Mouse (Mus musculus): ENCODE results near the gene R3hdm2. TPM values are rescaled to one million over a fixed set of nuclear protein-coding genes. Genes with fewer than 3 reads are reported as not detected.

Gene R3hdm2
- polyA plus RNA-seq, 1 experiment from 2014 or later = 19.0 TPM

- ATAC-seq = no peak
- Histone ChIP-seq H3K9ac (peak overlapping the region; percentile 28; the same call in 1 of the 2 replicates), H3K4me1 (peaks cover 94% of the 10 kb centered on the region), H3K4me2 (peak overlapping the region; percentile 81), H3K27me3 (replicated peaks) (peaks cover 68% of the 10 kb centered on the region), H3K36me3 (peaks cover 42% of the 10 kb centered on the region), H3K4me3 (0 out of 2 replicates have a peak overlapping the region, but pooled peaks have one; percentile 11), H3K9me3 (replicated peaks) (no peaks in the 10 kb centered on the region), H3K27ac (peak overlapping the region; percentile 27; the same call in 1 of the 2 replicates)
- 30% methylated on average over 8 of the region's 8 CpGs for WGBS (ENCODE audit: insufficient replicate concordance)
These were observed 135.9 kb downstream of the R3hdm2 start for GRCm38 (mm10) chr10:127515983-127516459.

GRCm38 (mm10) chr10:127516576-127517260 lies 136.6 kb downstream of the R3hdm2 start:
- no peaks in the 10 kb centered on the region for H3K9me3 ChIP-seq (replicated peaks)
- H3K4me1 ChIP-seq = peaks cover 96% of the 10 kb centered on the region
- 22% methylated on average over 30 of the region's 30 CpGs for whole genome bisulfite sequencing (ENCODE audit: insufficient replicate concordance)
- peak overlapping the region; percentile 11; the same call in 1 of the 2 replicates for H3K4me3 ChIP-seq
- peaks cover 61% of the 10 kb centered on the region for H3K27me3 ChIP-seq (replicated peaks)
- H3K27ac ChIP-seq = peak overlapping the region; percentile 27; the same call in 1 of the 2 replicates
- H3K4me2 ChIP-seq = peak overlapping the region; percentile 81
- H3K36me3 ChIP-seq = peaks cover 42% of the 10 kb centered on the region
- ATAC-seq = peak; percentile 36
- peak overlapping the region; percentile 49 for H3K9ac ChIP-seq

GRCm38 (mm10) chr10:127517941-127518340 lies 137.8 kb downstream of the R3hdm2 start:
- WGBS (ENCODE audit: insufficient replicate concordance) = 88% methylated on average over 22 of the region's 22 CpGs
- Histone ChIP-seq H3K4me1 (peaks cover 90% of the 10 kb centered on the region), H3K4me3 (no peak overlapping the region), H3K4me2 (no peak overlapping the region), H3K9ac (no peak overlapping the region), H3K27ac (no peak overlapping the region), H3K9me3 (replicated peaks) (no peaks in the 10 kb centered on the region), H3K27me3 (replicated peaks) (peaks cover 52% of the 10 kb centered on the region), H3K36me3 (peaks cover 42% of the 10 kb centered on the region)
- ATAC-seq = no peak

GRCm38 (mm10) chr10:127519041-127519701 lies 139.0 kb downstream of the R3hdm2 start:
- Histone ChIP-seq H3K27me3 (replicated peaks) (peaks cover 52% of the 10 kb centered on the region), H3K27ac (no peak overlapping the region), H3K9ac (no peak overlapping the region), H3K4me3 (no peak overlapping the region), H3K9me3 (replicated peaks) (no peaks in the 10 kb centered on the region), H3K4me1 (peaks cover 78% of the 10 kb centered on the region), H3K36me3 (peaks cover 42% of the 10 kb centered on the region), H3K4me2 (no peak overlapping the region)
- 92% methylated on average over 26 of the region's 26 CpGs for WGBS (ENCODE audit: insufficient replicate concordance)
- ATAC-seq = no peak

GRCm38 (mm10) chr10:127519903-127520713 lies 140.0 kb downstream of the R3hdm2 start:
- Histone ChIP-seq H3K9ac (peak overlapping the region; percentile 82; the same call in 1 of the 2 replicates), H3K4me3 (peak overlapping the region; percentile 70), H3K27me3 (replicated peaks) (peaks cover 52% of the 10 kb centered on the region), H3K4me2 (peak overlapping the region; percentile 89), H3K4me1 (peaks cover 73% of the 10 kb centered on the region), H3K36me3 (peaks cover 42% of the 10 kb centered on the region), H3K9me3 (replicated peaks) (no peaks in the 10 kb centered on the region), H3K27ac (no peak overlapping the region)
- ATAC-seq = no peak
- 79% methylated on average over 37 of the region's 37 CpGs for WGBS (ENCODE audit: insufficient replicate concordance)

GRCm38 (mm10) chr10:127520714-127521357 lies 140.7 kb downstream of the R3hdm2 start:
- 0 out of 2 replicates have a peak, but pooled peaks have one; percentile 1 for ATAC-seq
- peaks cover 52% of the 10 kb centered on the region for H3K27me3 ChIP-seq (replicated peaks)
- 65% methylated on average over 20 of the region's 20 CpGs for WGBS (ENCODE audit: insufficient replicate concordance)
- H3K9me3 ChIP-seq (replicated peaks) = no peaks in the 10 kb centered on the region
- H3K4me1 ChIP-seq = peaks cover 70% of the 10 kb centered on the region
- peak overlapping the region; percentile 82 for H3K9ac ChIP-seq
- H3K27ac ChIP-seq = peak overlapping the region; percentile 85
- peak overlapping the region; percentile 89 for H3K4me2 ChIP-seq
- H3K36me3 ChIP-seq = peaks cover 42% of the 10 kb centered on the region
- peak overlapping the region; percentile 70 for H3K4me3 ChIP-seq

GRCm38 (mm10) chr10:127521611-127522080 lies 141.5 kb downstream of the R3hdm2 start:
- H3K27me3 ChIP-seq (replicated peaks) = peaks cover 54% of the 10 kb centered on the region
- H3K4me2 ChIP-seq = peak overlapping the region; percentile 89
- 2% methylated on average over 12 of the region's 12 CpGs for WGBS (ENCODE audit: insufficient replicate concordance)
- H3K9ac ChIP-seq = peak overlapping the region; percentile 82
- H3K4me3 ChIP-seq = peak overlapping the region; percentile 70
- peaks cover 70% of the 10 kb centered on the region for H3K4me1 ChIP-seq
- H3K27ac ChIP-seq = peak overlapping the region; percentile 85
- no peaks in the 10 kb centered on the region for H3K9me3 ChIP-seq (replicated peaks)
- ATAC-seq = peak; percentile 72
- H3K36me3 ChIP-seq = peaks cover 42% of the 10 kb centered on the region

GRCm38 (mm10) chr10:127522088-127522581 lies 142.0 kb downstream of the R3hdm2 start, which contains the start of gene Shmt2:
TSS of gene Shmt2 (minus strand) at chr10:127522444.
- Histone ChIP-seq H3K36me3 (peaks cover 38% of the 10 kb centered on the region), H3K9me3 (replicated peaks) (no peaks in the 10 kb centered on the region), H3K27me3 (replicated peaks) (peaks cover 55% of the 10 kb centered on the region), H3K4me3 (peak within 1 kb of the TSS; percentile 70), H3K27ac (peak within 1 kb of the TSS; percentile 85), H3K4me1 (peaks cover 70% of the 10 kb centered on the region), H3K4me2 (peak within 1 kb of the TSS; percentile 89), H3K9ac (peak within 1 kb of the TSS; percentile 82)
- WGBS (ENCODE audit: insufficient replicate concordance) = under 1% methylated on average over 21 of the region's 21 CpGs
- ATAC-seq = peak; percentile 64

GRCm38 (mm10) chr10:127524646-127525255 lies 144.6 kb downstream of the R3hdm2 start:
- no peak overlapping the region for H3K4me2 ChIP-seq
- peaks cover 46% of the 10 kb centered on the region for H3K4me1 ChIP-seq
- H3K36me3 ChIP-seq = peaks cover 12% of the 10 kb centered on the region
- 5% methylated on average over 23 of the region's 23 CpGs for WGBS (ENCODE audit: insufficient replicate concordance)
- H3K4me3 ChIP-seq = no peak overlapping the region
- peaks cover 71% of the 10 kb centered on the region for H3K27me3 ChIP-seq (replicated peaks)
- H3K9ac ChIP-seq = no peak overlapping the region
- no peak for ATAC-seq
- H3K27ac ChIP-seq = no peak overlapping the region
- H3K9me3 ChIP-seq (replicated peaks) = no peaks in the 10 kb centered on the region

GRCm38 (mm10) chr10:127526048-127526447 lies 145.9 kb downstream of the R3hdm2 start:
- ATAC-seq = no peak
- H3K9ac ChIP-seq = no peak overlapping the region
- peaks cover 38% of the 10 kb centered on the region for H3K4me1 ChIP-seq
- H3K36me3 ChIP-seq = no peaks in the 10 kb centered on the region
- peak overlapping the region; percentile 53 for H3K4me2 ChIP-seq
- peak overlapping the region; percentile 38 for H3K4me3 ChIP-seq
- WGBS (ENCODE audit: insufficient replicate concordance) = 4% methylated on average over 26 of the region's 26 CpGs
- H3K27me3 ChIP-seq (replicated peaks) = peaks cover 84% of the 10 kb centered on the region
- H3K9me3 ChIP-seq (replicated peaks) = no peaks in the 10 kb centered on the region
- no peak overlapping the region for H3K27ac ChIP-seq

All from liver, embryonic 12.5 days (tissue).